Mouse (Mus musculus): ENCODE measurements around the gene Bco1.

Bco1 gene

GRCm38 (mm10) chr8:117095647-117096046 lies at the start of gene Bco1:
TSS of gene Bco1 (plus strand) at chr8:117095854.
- no peak for DNase-seq (ENCODE audit: low spot score in 2 of 2)

DNA sequence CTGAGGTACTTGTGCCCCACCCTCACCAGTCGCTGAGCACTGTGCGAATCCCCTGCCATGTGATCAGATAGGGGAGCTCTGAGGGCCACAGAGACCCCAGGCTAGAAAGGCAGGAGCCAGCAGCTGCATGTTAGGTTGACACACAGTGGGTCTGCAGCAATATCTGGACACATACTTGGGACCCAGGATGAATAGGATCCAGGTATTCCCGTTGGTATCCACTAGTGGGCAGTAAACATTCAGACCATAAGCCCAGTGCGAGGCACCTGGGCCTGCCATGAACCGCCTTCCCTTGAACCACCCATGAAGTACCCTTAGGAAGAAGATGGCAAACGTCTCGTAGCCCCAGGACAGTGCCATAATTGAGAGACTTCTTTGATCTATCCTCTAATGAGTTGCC lies 46.2 kb upstream of the Bco1 start:
- DNase-seq (ENCODE audit: low spot score in 2 of 2), result no peak

- no peak for DNase-seq (ENCODE audit: low spot score in 2 of 2)
Measured at GRCm38 (mm10) chr8:117050763-117051162, 44.9 kb upstream of the Bco1 start.

DNA sequence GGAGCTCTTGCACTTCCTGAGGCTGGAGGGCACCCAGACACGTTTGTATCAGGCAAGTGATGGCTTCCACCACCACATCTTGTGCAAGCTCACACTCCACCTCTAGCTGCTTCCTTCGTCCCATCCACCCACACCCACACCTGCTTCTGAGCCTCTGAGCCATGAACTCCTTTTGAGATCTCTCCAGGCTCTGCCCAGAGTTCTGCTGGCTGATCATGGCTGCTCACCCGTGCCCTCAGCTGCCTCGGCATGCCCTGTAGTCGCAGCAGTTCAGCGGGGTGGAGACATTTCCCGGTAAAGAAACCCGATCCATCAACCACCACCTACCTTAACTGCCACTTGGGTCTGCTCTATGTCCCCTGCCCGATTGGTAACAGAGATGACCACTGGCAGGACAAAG lies 44.3 kb upstream of the Bco1 start:
- DNase-seq (ENCODE audit: low spot score in 2 of 2), result no peak

DNA sequence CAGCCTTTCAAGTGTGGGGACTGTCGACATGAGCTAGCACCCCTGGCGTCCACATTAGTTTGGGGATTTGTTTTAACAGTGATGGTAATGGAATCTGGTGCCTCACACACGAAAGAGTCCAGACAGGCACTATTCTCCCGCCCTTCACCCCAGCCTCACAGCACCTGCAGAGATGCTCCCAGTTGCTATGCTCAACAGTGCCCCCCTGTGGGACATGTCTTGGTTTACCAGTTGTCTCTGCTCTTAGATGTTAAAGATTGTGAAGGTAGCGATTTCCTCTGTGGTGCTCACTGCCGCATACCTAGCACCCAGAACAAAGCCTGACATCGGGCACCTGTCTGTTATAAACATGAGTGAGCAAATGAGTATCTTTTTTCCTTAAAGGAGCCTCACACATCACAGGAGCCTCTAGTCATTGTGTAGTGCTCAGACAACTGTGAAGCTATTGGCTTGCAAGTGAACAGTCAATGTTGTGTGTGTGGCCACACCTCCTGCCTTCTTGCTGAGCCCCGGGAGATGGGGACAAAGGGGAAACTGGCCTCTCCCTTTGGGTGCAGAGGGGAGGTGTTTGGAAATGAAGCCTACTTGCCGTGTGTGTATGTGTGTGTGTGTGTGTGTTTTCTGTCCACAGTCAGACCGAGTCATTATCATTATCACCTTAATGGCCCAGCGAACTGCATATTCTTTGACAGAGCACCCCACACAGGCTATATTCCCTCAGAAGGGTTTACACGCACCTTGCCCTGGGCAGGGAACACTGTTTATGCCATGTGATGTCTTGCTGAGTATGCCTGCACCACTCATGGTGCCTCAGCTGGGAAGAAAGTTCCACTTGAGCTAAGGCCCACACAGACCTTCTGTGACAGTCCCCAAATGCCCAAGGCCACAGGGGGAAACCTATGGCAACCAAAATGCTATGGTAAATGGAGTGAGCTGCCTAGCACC lies 42.2 kb upstream of the Bco1 start:
- no peak for DNase-seq (ENCODE audit: low spot score in 2 of 2)

DNA sequence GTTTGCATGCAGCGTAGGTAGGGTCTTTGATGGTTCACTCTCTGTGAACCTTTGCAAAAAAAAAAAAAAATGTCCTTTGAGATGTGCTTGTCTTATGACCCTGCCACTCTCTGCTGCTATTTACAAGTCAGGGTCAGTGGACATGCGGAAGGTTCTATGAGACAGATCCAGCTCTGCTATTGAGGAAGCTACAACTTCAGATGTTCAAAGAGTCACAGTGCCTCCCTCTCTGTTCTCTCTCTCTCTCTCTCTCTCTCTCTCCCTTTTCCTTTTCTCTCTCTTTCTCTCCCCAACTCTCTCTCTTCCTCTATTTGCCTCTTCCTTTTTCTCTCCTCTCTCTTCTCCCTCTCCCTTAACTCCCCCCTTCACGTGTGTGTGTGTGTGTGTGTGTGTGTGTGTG lies 41.5 kb upstream of the Bco1 start:
- DNase-seq (ENCODE audit: low spot score in 2 of 2), result no peak

GRCm38 (mm10) chr8:117055097-117055496 lies 40.6 kb upstream of the Bco1 start:
- no peak for DNase-seq (ENCODE audit: low spot score in 2 of 2)

GRCm38 (mm10) chr8:117059021-117059420 lies 36.6 kb upstream of the Bco1 start:
- no peak for DNase-seq (ENCODE audit: low spot score in 2 of 2)

- no peak for DNase-seq (ENCODE audit: low spot score in 2 of 2)
Measured at GRCm38 (mm10) chr8:117060306-117060705, 35.3 kb upstream of the Bco1 start.

DNA sequence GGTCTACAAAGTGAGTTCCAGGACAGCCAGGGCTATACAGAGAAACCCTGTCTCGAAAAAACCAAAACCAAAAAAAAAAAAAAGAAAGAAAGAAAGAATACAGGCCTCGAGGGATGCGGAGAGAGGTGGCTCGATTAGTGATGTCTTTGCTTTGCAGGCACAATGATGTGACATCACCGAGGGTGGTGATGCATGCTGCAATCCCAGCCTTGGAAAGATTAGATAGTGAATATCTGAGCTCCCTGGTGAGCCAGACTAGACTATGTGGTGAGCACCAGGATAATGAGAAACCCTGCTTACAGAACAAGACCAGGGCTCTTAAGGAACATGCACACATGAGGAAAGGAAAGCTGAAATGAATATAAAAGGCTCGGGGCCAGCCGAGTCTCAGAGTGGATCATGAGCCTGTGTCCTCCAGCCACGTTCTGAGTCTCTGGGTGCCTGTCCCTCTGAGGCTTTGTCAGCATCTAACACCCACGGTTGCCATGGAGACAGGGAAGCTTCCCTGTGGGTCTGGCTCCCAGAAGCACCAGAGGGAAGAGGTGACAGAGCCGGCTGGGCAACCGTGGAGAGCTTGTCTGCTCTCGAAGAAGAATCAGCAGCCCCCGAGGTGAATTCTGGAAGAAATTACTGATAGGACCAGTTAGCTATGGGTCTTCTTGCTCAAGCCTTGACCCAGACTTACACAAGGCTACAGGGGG lies 34.3 kb upstream of the Bco1 start:
- DNase-seq (ENCODE audit: low spot score in 2 of 2), result no peak

- no peak for DNase-seq (ENCODE audit: low spot score in 2 of 2)
Measured at GRCm38 (mm10) chr8:117066955-117067354, 28.7 kb upstream of the Bco1 start.

GRCm38 (mm10) chr8:117067396-117067795 lies 28.3 kb upstream of the Bco1 start:
- DNase-seq (ENCODE audit: low spot score in 2 of 2), result no peak

DNA sequence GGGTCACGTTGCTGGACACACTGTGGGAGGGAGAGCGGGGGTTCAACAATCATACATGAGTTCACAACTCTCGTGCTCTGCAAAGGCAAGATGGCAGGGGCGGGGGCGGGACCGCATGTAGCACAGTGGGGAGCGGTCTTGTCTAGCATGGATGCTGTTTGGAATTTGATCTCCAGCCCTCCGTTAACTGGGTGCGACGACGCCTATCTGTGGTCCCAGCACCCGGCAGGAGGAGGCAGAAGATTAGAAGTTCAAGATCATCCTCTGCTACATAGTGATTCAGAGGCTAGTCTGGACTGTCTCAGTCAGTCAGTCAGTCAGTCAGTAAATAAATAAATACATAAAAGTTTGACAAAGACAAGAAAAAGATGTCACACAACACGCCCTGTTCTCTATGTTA lies 27.4 kb upstream of the Bco1 start:
- DNase-seq (ENCODE audit: low spot score in 2 of 2), result no peak

GRCm38 (mm10) chr8:117069708-117070107 lies 25.9 kb upstream of the Bco1 start:
- no peak for DNase-seq (ENCODE audit: low spot score in 2 of 2)

- no peak for DNase-seq (ENCODE audit: low spot score in 2 of 2)
Measured at GRCm38 (mm10) chr8:117074350-117075182, 21.1 kb upstream of the Bco1 start.

DNA sequence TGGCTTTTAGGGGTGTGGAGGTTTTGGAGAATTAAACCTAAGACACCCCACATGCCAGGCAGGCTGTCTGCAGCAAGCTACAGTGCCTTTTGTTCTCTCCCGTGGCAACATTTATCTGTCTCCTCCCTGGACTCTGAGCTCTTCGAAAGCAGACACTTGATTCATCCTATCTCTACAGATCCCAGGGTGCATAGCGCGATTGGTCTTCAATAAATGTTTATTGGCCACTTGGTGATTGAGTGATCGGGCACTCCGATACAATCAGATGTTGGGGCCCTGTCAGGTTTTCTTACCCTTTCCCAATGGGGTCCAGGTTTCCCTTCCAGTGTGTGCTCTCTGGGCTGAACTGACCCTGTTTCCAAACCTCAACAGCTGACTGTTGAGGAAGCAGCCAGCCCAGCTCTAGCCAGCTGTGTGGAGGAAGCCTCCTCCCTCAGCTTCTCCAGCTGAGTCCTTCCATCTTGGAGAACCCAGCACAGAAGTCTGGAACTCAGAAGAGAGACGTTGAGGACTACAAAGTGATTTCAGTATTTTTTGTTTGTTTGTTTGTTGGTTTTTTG lies 17.2 kb upstream of the Bco1 start:
- no peak for DNase-seq (ENCODE audit: low spot score in 2 of 2)

DNA sequence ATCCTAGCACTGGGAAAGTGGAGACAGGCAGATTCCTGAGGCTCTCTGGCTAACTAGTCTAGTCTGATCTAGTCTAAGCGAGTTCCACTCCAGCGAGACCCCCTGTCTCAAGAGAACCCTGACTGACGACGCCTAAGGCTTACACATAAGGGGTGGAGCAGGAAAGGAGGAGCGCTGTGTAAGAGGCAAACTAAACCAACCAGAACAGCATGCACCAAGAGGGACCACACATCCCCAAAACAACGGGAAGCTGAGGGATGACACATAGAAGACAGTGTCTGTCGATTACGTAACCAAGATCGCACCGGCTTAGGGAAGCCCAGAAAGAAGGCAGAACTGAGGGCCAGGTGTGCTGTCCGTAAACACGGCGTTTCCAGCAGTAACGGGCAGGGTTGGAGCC lies 16.0 kb upstream of the Bco1 start:
- DNase-seq (ENCODE audit: low spot score in 2 of 2), result no peak

DNA sequence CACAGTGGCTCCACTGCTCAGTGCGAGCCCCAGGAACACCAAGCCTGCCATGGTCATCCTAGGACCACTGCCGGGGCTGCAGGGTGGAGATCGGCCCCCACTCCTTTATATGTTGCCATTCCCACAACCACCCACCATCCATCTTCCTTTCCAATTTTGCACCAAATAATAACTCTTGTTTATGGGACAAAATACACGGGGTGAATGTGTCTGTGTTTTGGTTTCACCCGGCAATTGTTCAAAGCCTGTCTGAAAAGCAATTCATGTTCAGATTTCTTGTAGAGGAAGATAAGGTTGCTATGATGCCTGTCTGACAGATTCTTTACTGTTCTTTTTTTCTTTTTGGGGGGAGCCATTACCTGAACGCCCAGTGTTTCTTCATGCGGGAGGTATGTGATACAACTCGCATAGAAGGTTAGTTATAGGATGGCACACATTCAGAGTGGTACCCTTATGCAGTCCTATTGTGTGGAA lies 13.2 kb upstream of the Bco1 start, which contains the start of gene Pkd1l2:
Gene Pkd1l2, minus strand, starts transcription at position 51 of the 474 bp plus-strand sequence.
- DNase-seq (ENCODE audit: low spot score in 2 of 2), result no peak

- no peak for DNase-seq (ENCODE audit: low spot score in 2 of 2)
Measured at GRCm38 (mm10) chr8:117082947-117083559, 12.6 kb upstream of the Bco1 start.

- DNase-seq (ENCODE audit: low spot score in 2 of 2), result peak; percentile 47 to 68
Measured at GRCm38 (mm10) chr8:117085521-117085920, 10.1 kb upstream of the Bco1 start.

DNA sequence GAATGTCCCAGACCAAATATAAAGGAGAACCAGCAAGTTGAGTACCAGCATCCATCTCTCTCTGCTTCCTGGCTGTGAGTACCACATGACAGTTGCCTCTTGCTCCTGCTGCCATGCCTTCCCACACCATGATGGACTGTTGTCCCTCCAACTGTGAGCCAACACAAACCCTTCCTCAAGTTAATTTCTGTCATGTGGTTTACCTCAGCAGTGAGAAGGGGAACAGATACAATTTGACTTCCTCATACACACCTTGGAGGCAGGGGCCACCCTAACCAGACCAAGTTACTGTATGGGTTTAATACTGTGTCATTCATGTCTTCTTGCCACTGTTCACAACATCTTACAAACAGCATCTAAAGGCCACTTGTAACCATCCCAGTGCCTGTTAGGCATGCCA lies 8.6 kb upstream of the Bco1 start:
- no peak for DNase-seq (ENCODE audit: low spot score in 2 of 2)

Measured in urinary bladder, postnatal 36 days (tissue).